Mouse (Mus musculus) lung, postnatal 0 days (tissue): Measurements from ENCODE around the gene P2ry2.

ENCODE experiments used
- CTCF ChIP-seq: IDR thresholded peaks from 2 replicates; pipeline ENCODE4 v1.5.1; 2016; ENCODE audit warnings: antibody characterized with exemption, mild to moderate bottlenecking
- EP300 ChIP-seq: IDR thresholded peaks from 2 replicates; pipeline ENCODE4 v1.6.1; 2016; ENCODE audit warnings: antibody characterized with exemption, mild to moderate bottlenecking, control low read depth

DNA sequence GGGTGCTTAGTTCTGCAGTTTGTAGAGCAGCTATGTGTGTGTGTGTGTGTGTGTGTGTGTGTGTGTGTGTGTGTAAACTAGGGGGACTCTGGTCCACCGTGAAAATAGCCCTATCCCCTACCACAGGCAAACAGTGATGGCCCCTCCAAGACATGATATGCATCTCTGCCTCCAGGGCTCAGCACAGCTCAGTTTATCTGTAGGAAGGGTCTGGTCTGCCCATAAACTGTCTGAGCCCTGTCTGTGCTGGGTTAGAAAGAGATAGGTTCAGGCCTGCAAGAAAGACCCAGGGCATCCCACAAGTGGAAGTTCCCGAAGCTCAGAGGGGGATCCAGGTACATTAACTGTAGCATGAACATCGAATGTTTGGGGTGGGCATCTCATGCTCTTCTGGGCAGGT lies 16.7 kb downstream of the P2ry2 start:
- TF ChIP-seq EP300 (no peak), CTCF (no peak)
